Mouse (Mus musculus) olfactory bulb, adult 2 months (tissue): ENCODE results near the gene Vps11.

Experiments
- CTCF ChIP-seq: fragments of 200-500 bp; IDR thresholded peaks from 2 replicates; pipeline ENCODE4 v1.5.1; 2012; ENCODE audit warnings: low read depth, mild to moderate bottlenecking, low read length, moderate library complexity; ENCODE audit not compliant: insufficient read depth
- POLR2A ChIP-seq: fragments of 200-500 bp; IDR thresholded peaks from 2 replicates; pipeline ENCODE4 v1.6.1; 2012; ENCODE audit warnings: mild to moderate bottlenecking, low read depth, low read length, moderate library complexity; ENCODE audit not compliant: insufficient read depth

GRCm38 (mm10) chr9:44336964-44337363, 24.5 kb downstream of the Vps11 start:
- no peak for TF ChIP-seq CTCF
- TF ChIP-seq POLR2A: no peak
